Mouse (Mus musculus) kidney, adult 2 months (tissue): ENCODE measurements around the gene Mrps23.

Source experiments
- CTCF ChIP-seq: fragments of 200-500 bp; conservative IDR thresholded peaks from 2 replicates; pipeline ENCODE4 v1.5.1; 2011; ENCODE audit warnings: low read depth, mild to moderate bottlenecking, control low read depth, low read length, moderate library complexity, mixed read lengths; ENCODE audit not compliant: insufficient read depth, insufficient read length
- POLR2A ChIP-seq: fragments of 200-500 bp; IDR thresholded peaks from one replicate; pipeline ENCODE4 v1.6.1; 2011; ENCODE audit warnings: low read depth, low read length, control low read depth

- TF ChIP-seq CTCF (no peak), POLR2A (no peak)
These were observed 7.8 kb downstream of the Mrps23 start for GRCm38 (mm10) chr11:88211824-88212582.
